Mouse (Mus musculus) liver, embryonic 11.5 days (tissue): ENCODE measurements at regions not wholly inside any gene's neighbourhood (a gene's known extent, or its start where the extent isn't known, plus 50 kb on each side); places are given as distances from the start of the nearest gene placed in this dataset.

Source experiments
- ATAC-seq: fragments of 200-750 bp; cut with Nextera tagmentation; replicated peaks from 2 replicates; pipeline ENCODE4 v1.8.0; 2017; ENCODE audit warnings: moderate number of reproducible peaks, mild to moderate bottlenecking, moderate TSS enrichment, moderate library complexity; ENCODE audit not compliant: low FRiP score
- DNase-seq: peaks from one replicate; pipeline ENCODE4 v3.0.0-alpha.2; 2017; ENCODE audit warnings: low spot score
- H3K27ac ChIP-seq: fragments of 300-500 bp; sonication (generic); 2 replicates; pipeline ENCODE4 v1.5.1; 2014; ENCODE audit warnings: mild to moderate bottlenecking, low read depth, low read length, control low read depth
- H3K27me3 ChIP-seq: fragments of 300-500 bp; sonication (generic); replicated peaks from 2 replicates; pipeline ENCODE4 v1.6.1; 2014; ENCODE audit warnings: low read length, mixed read lengths; ENCODE audit not compliant: control insufficient read depth, insufficient read depth
- H3K36me3 ChIP-seq: fragments of 300-500 bp; sonication (generic); 2 replicates; pipeline ENCODE4 v1.6.1; 2014; ENCODE audit warnings: mild to moderate bottlenecking, low read length, moderate library complexity, mixed read lengths; ENCODE audit not compliant: control insufficient read depth, insufficient read depth
- H3K4me1 ChIP-seq: fragments of 300-500 bp; sonication (generic); replicated peaks from 2 replicates; pipeline ENCODE4 v1.6.1; 2014; ENCODE audit warnings: low read length, mixed read lengths; ENCODE audit not compliant: control insufficient read depth, insufficient read depth
- H3K4me2 ChIP-seq: fragments of 300-500 bp; sonication (generic); 2 replicates; pipeline ENCODE4 v1.6.1; 2014; ENCODE audit warnings: mild to moderate bottlenecking, control low read depth, moderate library complexity
- H3K4me3 ChIP-seq: fragments of 300-500 bp; sonication (generic); 2 replicates; pipeline ENCODE4 v1.5.1; 2014; ENCODE audit warnings: low read depth, low read length, control low read depth
- H3K9ac ChIP-seq: fragments of 300-500 bp; sonication (generic); 2 replicates; pipeline ENCODE4 v1.6.1; 2014; ENCODE audit warnings: low read depth, low read length, control low read depth
- H3K9me3 ChIP-seq: fragments of 300-500 bp; sonication (generic); 2 replicates; pipeline ENCODE4 v1.6.1; 2016; ENCODE audit warnings: low read length, inconsistent platforms, mixed read lengths; ENCODE audit not compliant: control insufficient read depth
- WGBS: fragments of 180-500 bp; shearing (Covaris S2); extraction: QIAGEN DNeasy Blood & Tissue Kit; methylation state at CpG from one replicate; pipeline ENCODE4 v1.1.7; 2014; 5-methylcytosine and 5-hydroxymethylcytosine counted together

GRCm38 (mm10) chr13:83159969-83160368, 343.9 kb upstream of the Mef2c start:
- Histone ChIP-seq H3K27ac (no peak overlapping the region), H3K9me3 (no peaks in the 10 kb centered on the region), H3K4me3 (no peak overlapping the region), H3K4me1 (no peaks in the 10 kb centered on the region), H3K9ac (no peak overlapping the region), H3K4me2 (no peak overlapping the region), H3K27me3 (no peaks in the 10 kb centered on the region), H3K36me3 (no peaks in the 10 kb centered on the region)
- 71% methylated on average over 2 of the region's 2 CpGs for WGBS
- ATAC-seq (no peak), DNase-seq (no peak)

- Histone ChIP-seq H3K4me1 (no peaks in the 10 kb centered on the region), H3K9me3 (no peaks in the 10 kb centered on the region), H3K4me3 (no peak overlapping the region), H3K36me3 (no peaks in the 10 kb centered on the region), H3K4me2 (no peak overlapping the region), H3K9ac (no peak overlapping the region), H3K27ac (no peak overlapping the region), H3K27me3 (no peaks in the 10 kb centered on the region)
- ATAC-seq, result no peak
- DNase-seq, result no peak
- WGBS, result 86% methylated on average over 4 of the region's 4 CpGs
Observed at GRCm38 (mm10) chr13:83162761-83163160, 341.1 kb upstream of the Mef2c start.

- Histone ChIP-seq H3K4me3 (no peak overlapping the region), H3K4me1 (no peaks in the 10 kb centered on the region), H3K9me3 (no peaks in the 10 kb centered on the region), H3K27me3 (no peaks in the 10 kb centered on the region), H3K36me3 (no peaks in the 10 kb centered on the region), H3K9ac (no peak overlapping the region), H3K4me2 (no peak overlapping the region), H3K27ac (no peak overlapping the region)
- ATAC-seq (no peak), DNase-seq (no peak)
- WGBS, result 78% methylated on average over 2 of the region's 2 CpGs
Observed at GRCm38 (mm10) chr13:83175086-83175485, 328.7 kb upstream of the Mef2c start.

GRCm38 (mm10) chr13:83201931-83202671, 301.7 kb upstream of the Mef2c start:
- no peak overlapping the region for H3K27ac ChIP-seq
- 82% methylated on average over 3 of the region's 3 CpGs for WGBS
- no peak for ATAC-seq

GRCm38 (mm10) chr13:83206622-83207021, 297.2 kb upstream of the Mef2c start:
- H3K36me3 ChIP-seq, result no peaks in the 10 kb centered on the region
- H3K4me2 ChIP-seq, result no peak overlapping the region
- 75% methylated on average over 1 of the region's 1 CpGs for WGBS
- no peaks in the 10 kb centered on the region for H3K27me3 ChIP-seq
- H3K4me1 ChIP-seq, result no peaks in the 10 kb centered on the region
- DNase-seq (no peak), ATAC-seq (no peak)
- H3K9ac ChIP-seq, result no peak overlapping the region
- H3K4me3 ChIP-seq, result no peak overlapping the region
- H3K27ac ChIP-seq, result no peak overlapping the region
- H3K9me3 ChIP-seq, result no peaks in the 10 kb centered on the region

More at GRCm38 (mm10) chr13:83201931-83202671, 301.7 kb upstream of the Mef2c start:
- no peaks in the 10 kb centered on the region for H3K4me1 ChIP-seq
- H3K36me3 ChIP-seq, result no peaks in the 10 kb centered on the region
- H3K27me3 ChIP-seq, result no peaks in the 10 kb centered on the region
- DNase-seq, result no peak
- no peak overlapping the region for H3K9ac ChIP-seq
- no peaks in the 10 kb centered on the region for H3K9me3 ChIP-seq
- no peak overlapping the region for H3K4me3 ChIP-seq
- H3K4me2 ChIP-seq, result no peak overlapping the region

- WGBS, result 82% methylated on average over 4 of the region's 4 CpGs
- H3K4me1 ChIP-seq, result no peaks in the 10 kb centered on the region
Observed at GRCm38 (mm10) chr13:83207513-83207912, 296.3 kb upstream of the Mef2c start.

GRCm38 (mm10) chr13:83208111-83208510, 295.7 kb upstream of the Mef2c start:
- H3K27me3 ChIP-seq, result no peaks in the 10 kb centered on the region
- no peaks in the 10 kb centered on the region for H3K36me3 ChIP-seq
- no peak overlapping the region for H3K4me2 ChIP-seq
- DNase-seq (no peak), ATAC-seq (no peak)
- no peak overlapping the region for H3K4me3 ChIP-seq
- no peak overlapping the region for H3K9ac ChIP-seq
- H3K4me1 ChIP-seq, result no peaks in the 10 kb centered on the region
- 55% methylated on average over 5 of the region's 5 CpGs for WGBS
- no peaks in the 10 kb centered on the region for H3K9me3 ChIP-seq
- no peak overlapping the region for H3K27ac ChIP-seq

More at GRCm38 (mm10) chr13:83207513-83207912, 296.3 kb upstream of the Mef2c start:
- H3K36me3 ChIP-seq, result no peaks in the 10 kb centered on the region
- H3K27me3 ChIP-seq, result no peaks in the 10 kb centered on the region
- no peak overlapping the region for H3K4me2 ChIP-seq
- DNase-seq (no peak), ATAC-seq (no peak)
- no peaks in the 10 kb centered on the region for H3K9me3 ChIP-seq
- no peak overlapping the region for H3K9ac ChIP-seq
- no peak overlapping the region for H3K4me3 ChIP-seq
- H3K27ac ChIP-seq, result no peak overlapping the region

GRCm38 (mm10) chr13:83214811-83215210, 289.0 kb upstream of the Mef2c start:
- no peaks in the 10 kb centered on the region for H3K9me3 ChIP-seq
- DNase-seq (no peak), ATAC-seq (no peak; the same call in 1 of the 2 replicates)
- H3K9ac ChIP-seq, result no peak overlapping the region
- H3K4me3 ChIP-seq, result no peak overlapping the region
- no peak overlapping the region for H3K4me2 ChIP-seq
- no peaks in the 10 kb centered on the region for H3K4me1 ChIP-seq
- H3K27ac ChIP-seq, result no peak overlapping the region
- no peaks in the 10 kb centered on the region for H3K36me3 ChIP-seq
- no peaks in the 10 kb centered on the region for H3K27me3 ChIP-seq

GRCm38 (mm10) chr13:83216454-83216853, 287.4 kb upstream of the Mef2c start:
- H3K27ac ChIP-seq, result no peak overlapping the region
- no peak for ATAC-seq
- no peaks in the 10 kb centered on the region for H3K4me1 ChIP-seq
- no peaks in the 10 kb centered on the region for H3K27me3 ChIP-seq
- no peak for DNase-seq
- WGBS, result 93% methylated on average over 3 of the region's 3 CpGs
- H3K36me3 ChIP-seq, result no peaks in the 10 kb centered on the region
- no peak overlapping the region for H3K9ac ChIP-seq
- no peak overlapping the region for H3K4me2 ChIP-seq
- H3K4me3 ChIP-seq, result no peak overlapping the region
- no peaks in the 10 kb centered on the region for H3K9me3 ChIP-seq
